Mouse (Mus musculus): Measurements from ENCODE around the gene Coro2a.
"Not testable (repeated sequence)": the region's sequence is repeated elsewhere in the genome, so short reads cannot be mapped to it uniquely, and the experiment has no call there.

Gene Coro2a

GRCm38 (mm10) chr4:46582024-46582423 is 20.0 kb downstream of the Coro2a start:
- not testable (repeated sequence) for DNase-seq

- not testable (repeated sequence) for DNase-seq
These were observed 20.4 kb downstream of the Coro2a start for GRCm38 (mm10) chr4:46581577-46581976.

GRCm38 (mm10) chr4:46580799-46581243 is 21.2 kb downstream of the Coro2a start:
- DNase-seq = not testable (repeated sequence)

- DNase-seq = not testable (repeated sequence)
These were observed 23.1 kb downstream of the Coro2a start for GRCm38 (mm10) chr4:46578796-46579346.

GRCm38 (mm10) chr4:46578228-46578627 is 23.8 kb downstream of the Coro2a start:
- DNase-seq = no peak

- DNase-seq = not testable (repeated sequence)
These were observed 26.3 kb downstream of the Coro2a start for GRCm38 (mm10) chr4:46575509-46576284.

- no peak for DNase-seq
These were observed 27.2 kb downstream of the Coro2a start for GRCm38 (mm10) chr4:46574841-46575240.

- no peak for DNase-seq
These were observed 27.8 kb downstream of the Coro2a start for GRCm38 (mm10) chr4:46574024-46574753.

GRCm38 (mm10) chr4:46572616-46573015 is 29.4 kb downstream of the Coro2a start:
- DNase-seq = no peak

GRCm38 (mm10) chr4:46571744-46572143 is 30.3 kb downstream of the Coro2a start:
- DNase-seq = no peak

GRCm38 (mm10) chr4:46569671-46570070 is 32.3 kb downstream of the Coro2a start:
- no peak for DNase-seq

GRCm38 (mm10) chr4:46568169-46568568 is 33.8 kb downstream of the Coro2a start:
- DNase-seq = no peak

GRCm38 (mm10) chr4:46566931-46567671 is 34.9 kb downstream of the Coro2a start:
- no peak for DNase-seq

GRCm38 (mm10) chr4:46565393-46565955 is 36.5 kb downstream of the Coro2a start:
- DNase-seq = no peak

GRCm38 (mm10) chr4:46564247-46564646 is 37.8 kb downstream of the Coro2a start:
- no peak for DNase-seq

- DNase-seq = peak; percentile 53
These were observed 38.2 kb downstream of the Coro2a start for GRCm38 (mm10) chr4:46563847-46564246.

GRCm38 (mm10) chr4:46562841-46563240 is 39.2 kb downstream of the Coro2a start:
- DNase-seq = no peak

- DNase-seq = no peak
These were observed 40.0 kb downstream of the Coro2a start for GRCm38 (mm10) chr4:46562037-46562436.

- DNase-seq = no peak
These were observed 41.8 kb downstream of the Coro2a start for GRCm38 (mm10) chr4:46560069-46560705.

GRCm38 (mm10) chr4:46558672-46559667 is 43.0 kb downstream of the Coro2a start:
- no peak for DNase-seq

GRCm38 (mm10) chr4:46556933-46557332 is 45.1 kb downstream of the Coro2a start:
- no peak for DNase-seq

Measured in thymus, postnatal 25 days (tissue).